Mouse (Mus musculus): ENCODE results near the gene Rad9a. TPM values are rescaled to one million over a fixed set of nuclear protein-coding genes. Genes with fewer than 3 reads are reported as not detected.

The Rad9a gene
- polyA plus RNA-seq, 1 experiment from 2014 or later, result 31.2 TPM

DNA sequence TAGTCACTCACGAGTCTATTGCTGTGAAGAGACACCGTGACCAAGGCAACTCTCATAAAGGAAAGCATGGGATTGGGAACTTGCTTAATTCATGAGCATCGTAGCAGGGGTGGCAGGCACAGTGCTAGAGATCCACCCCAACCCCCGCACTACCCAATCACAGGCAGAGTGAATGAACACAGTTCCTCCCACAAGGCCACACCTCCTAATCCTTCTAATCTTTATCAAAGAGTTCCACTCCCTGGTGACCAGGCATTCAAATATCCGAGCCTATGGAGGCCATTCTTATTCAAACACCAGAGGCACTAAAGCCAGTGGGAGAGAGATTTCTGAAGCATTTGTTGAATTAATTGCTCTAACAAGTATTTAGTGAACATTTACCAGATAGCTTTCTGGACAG is 55.5 kb downstream of the Rad9a start:
- no peak overlapping the region for H3K4me3 ChIP-seq
- H3K4me1 ChIP-seq, result peaks cover 26% of the 10 kb centered on the region
- no peak overlapping the region for H3K27ac ChIP-seq
- no peaks in the 10 kb centered on the region for H3K27me3 ChIP-seq
- H3K4me2 ChIP-seq (replicated peaks), result no peak overlapping the region
- H3K9ac ChIP-seq, result no peak overlapping the region
- no peaks in the 10 kb centered on the region for H3K9me3 ChIP-seq (replicated peaks)
- ATAC-seq (ENCODE audit: low FRiP score), result no peak
- WGBS, result 85% methylated on average over 5 of the region's 5 CpGs
- peaks cover 10% of the 10 kb centered on the region for H3K36me3 ChIP-seq

Small RNA genes within 50 kb of the gene (microRNA-seq; reads per million reads assigned to microRNA genes)
- not detected for gene Gm26115

Other genes starting within 250 kb of the Rad9a start
- not detected in 2 replicates for gene Aldh3b3, start 243.0 kb downstream of the Rad9a start, polyA plus RNA-seq (2016; fragmentation: Nextera tagmentation; extraction: Ambion mirVana)
- 0.96 and 1.2 TPM in 2 replicates for gene Aldh3b2, start 229.3 kb downstream of the Rad9a start, polyA plus RNA-seq (2016; fragmentation: Nextera tagmentation; extraction: Ambion mirVana)
- 2.4 and 2.6 TPM in 2 replicates for gene Acy3, start 215.1 kb downstream of the Rad9a start, polyA plus RNA-seq (2016; fragmentation: Nextera tagmentation; extraction: Ambion mirVana)
- gene Tbx10, start 208.9 kb downstream of the Rad9a start, polyA plus RNA-seq (2016; fragmentation: Nextera tagmentation; extraction: Ambion mirVana), result 0.35 and 0.47 TPM in 2 replicates
- gene Nudt8, start 201.1 kb downstream of the Rad9a start, polyA plus RNA-seq (2016; fragmentation: Nextera tagmentation; extraction: Ambion mirVana), result 18.7 and 18.9 TPM in 2 replicates
- 3.2 and 4.2 TPM in 2 replicates for gene Gm49405, start 201.0 kb downstream of the Rad9a start, polyA plus RNA-seq (2016; fragmentation: Nextera tagmentation; extraction: Ambion mirVana)
- gene Doc2g, start 198.3 kb downstream of the Rad9a start, polyA plus RNA-seq (2016; fragmentation: Nextera tagmentation; extraction: Ambion mirVana), result 4.4 and 5.8 TPM in 2 replicates
- 187 and 188 TPM in 2 replicates for gene Ndufv1, start 188.9 kb downstream of the Rad9a start, polyA plus RNA-seq (2016; fragmentation: Nextera tagmentation; extraction: Ambion mirVana)
- gene Gstp1, start 163.7 kb downstream of the Rad9a start, polyA plus RNA-seq (2016; fragmentation: Nextera tagmentation; extraction: Ambion mirVana), result 357 and 360 TPM in 2 replicates
- 1.5 and 8.3 TPM in 2 replicates for gene Gstp2, start 155.6 kb downstream of the Rad9a start, polyA plus RNA-seq (2016; fragmentation: Nextera tagmentation; extraction: Ambion mirVana)
- not detected in 2 replicates for gene Gstp3, start 142.1 kb downstream of the Rad9a start, polyA plus RNA-seq (2016; fragmentation: Nextera tagmentation; extraction: Ambion mirVana)
- gene Cabp2, start 120.1 kb downstream of the Rad9a start, polyA plus RNA-seq (2016; fragmentation: Nextera tagmentation; extraction: Ambion mirVana), result not detected in 2 replicates
- gene Cdk2ap2, start 104.5 kb downstream of the Rad9a start, polyA plus RNA-seq (2016; fragmentation: Nextera tagmentation; extraction: Ambion mirVana), result 65.6 and 76.9 TPM in 2 replicates
- gene Pitpnm1, start 101.7 kb downstream of the Rad9a start, polyA plus RNA-seq (2016; fragmentation: Nextera tagmentation; extraction: Ambion mirVana), result 19.6 and 24.4 TPM in 2 replicates
- gene Aip, start 75.8 kb downstream of the Rad9a start, polyA plus RNA-seq (2016; fragmentation: Nextera tagmentation; extraction: Ambion mirVana), result 68.8 and 71.3 TPM in 2 replicates
- gene Gpr152, start 61.9 kb downstream of the Rad9a start, polyA plus RNA-seq (2016; fragmentation: Nextera tagmentation; extraction: Ambion mirVana), result 0.05 TPM in 1 of 2 replicates, not detected in the other
- gene Cabp4, start 57.6 kb downstream of the Rad9a start, polyA plus RNA-seq (2016; fragmentation: Nextera tagmentation; extraction: Ambion mirVana), result 0.16 and 0.39 TPM in 2 replicates
- gene Coro1b, start 53.0 kb downstream of the Rad9a start, polyA plus RNA-seq (2016; fragmentation: Nextera tagmentation; extraction: Ambion mirVana), result 128 and 131 TPM in 2 replicates
- gene Ptprcap, start 48.1 kb downstream of the Rad9a start, polyA plus RNA-seq (2016; fragmentation: Nextera tagmentation; extraction: Ambion mirVana), result 1.0 and 1.2 TPM in 2 replicates
- gene Rps6kb2, start 38.3 kb downstream of the Rad9a start, polyA plus RNA-seq (2016; fragmentation: Nextera tagmentation; extraction: Ambion mirVana), result 64.8 and 68.2 TPM in 2 replicates
- 4.7 and 5.0 TPM in 2 replicates for gene Carns1, start 26.2 kb downstream of the Rad9a start, polyA plus RNA-seq (2016; fragmentation: Nextera tagmentation; extraction: Ambion mirVana)
- 0.58 and 1.0 TPM in 2 replicates for gene Tbc1d10c, start 10.4 kb downstream of the Rad9a start, polyA plus RNA-seq (2016; fragmentation: Nextera tagmentation; extraction: Ambion mirVana)
- gene Ppp1ca, start 9.6 kb downstream of the Rad9a start, polyA plus RNA-seq (2016; fragmentation: Nextera tagmentation; extraction: Ambion mirVana), result 662 and 684 TPM in 2 replicates
- 2.1 and 2.8 TPM in 2 replicates for gene Clcf1, start 12.6 kb upstream of the Rad9a start, polyA plus RNA-seq (2016; fragmentation: Nextera tagmentation; extraction: Ambion mirVana)
- not detected in 2 replicates for gene AC109138.7, start 12.7 kb upstream of the Rad9a start, polyA plus RNA-seq (2016; fragmentation: Nextera tagmentation; extraction: Ambion mirVana)
- gene Pold4, start 30.2 kb upstream of the Rad9a start, polyA plus RNA-seq (2016; fragmentation: Nextera tagmentation; extraction: Ambion mirVana), result 16.2 and 17.2 TPM in 2 replicates
- 10.1 and 10.4 TPM in 2 replicates for gene Ssh3, start 67.5 kb upstream of the Rad9a start, polyA plus RNA-seq (2016; fragmentation: Nextera tagmentation; extraction: Ambion mirVana)
- gene Ankrd13d, start 81.5 kb upstream of the Rad9a start, polyA plus RNA-seq (2016; fragmentation: Nextera tagmentation; extraction: Ambion mirVana), result 17.5 and 22.1 TPM in 2 replicates
- 21.8 and 22.0 TPM in 2 replicates for gene Grk2, start 104.6 kb upstream of the Rad9a start, polyA plus RNA-seq (2016; fragmentation: Nextera tagmentation; extraction: Ambion mirVana)
- 59.7 TPM in 2 replicates for gene Kdm2a, start 196.6 kb upstream of the Rad9a start, polyA plus RNA-seq (2016; fragmentation: Nextera tagmentation; extraction: Ambion mirVana)
- 15.3 and 16.4 TPM in 2 replicates for gene Rhod, start 237.8 kb upstream of the Rad9a start, polyA plus RNA-seq (2016; fragmentation: Nextera tagmentation; extraction: Ambion mirVana)

Data from hindbrain, embryonic 12.5 days (tissue).